ENCODE assay signal across 25 mouse cellular contexts in genomic region chr9:5310112-5310511, GRCm38 (mm10). TPM values are rescaled to one million over a fixed set of nuclear protein-coding genes. Genes with fewer than 3 reads are reported as not detected.
DNase-seq lines count a peak whose midpoint lies in the region; ATAC-seq and TF ChIP-seq lines count a peak whose summit lies in the region.
"Had no signal": no experiment of that assay in that cellular context is flagged by ENCODE, and none has a peak within 500 bp of the region (broad histone marks: within the 10 kb centered on the region; RNA-seq: fewer than 3 reads in every experiment).

No protein-coding gene starts in this region.

- H3K79me2 ChIP-seq in MEL (ENCODE audit: control insufficient read depth, insufficient read depth, low read length, poor library complexity) (no peaks in the 10 kb centered on the region), myocyte (ENCODE audit: control insufficient read depth, insufficient read depth) (no peaks in the 10 kb centered on the region)

- ATAC-seq in megakaryocyte, adult 5-6 weeks (ENCODE audit: poor library complexity, severe bottlenecking) = no peak
- ATAC-seq in stomach, postnatal 0 days (ENCODE audit: low FRiP score, low TSS enrichment) = no peak
- ATAC-seq: forebrain, embryonic 13.5 days; forebrain, embryonic 16.5 days; hindbrain, postnatal 0 days had no signal

- TF ChIP-seq POLR2A in MEL (IDR thresholded peaks at IDR 0.05; ENCODE audit: control insufficient read depth in 1 of 2, insufficient read depth in 1 of 2, low read depth in 1 of 2, low read length in 2 of 2, poor library complexity in 1 of 2) = no peak
- TF ChIP-seq POLR2A in myocyte (IDR thresholded peaks at IDR 0.05; ENCODE audit: insufficient read length, low read depth) = no peak

- no peak overlapping the region for H3K27ac ChIP-seq in MEL (ENCODE audit: control insufficient read depth, low read depth, low read length)
- H3K27ac ChIP-seq in stomach, postnatal 0 days (replicated peaks) = no peak overlapping the region
- H3K27ac ChIP-seq: forebrain, embryonic 10.5 days; forebrain, embryonic 13.5 days; heart, adult 2 months; heart, embryonic 10.5 days; heart, embryonic 13.5 days; hindbrain, embryonic 14.5 days; hindbrain, postnatal 0 days had no signal

- H3K9ac ChIP-seq in MEL (ENCODE audit: control insufficient read depth, low read depth, low read length, poor library complexity, severe bottlenecking) = no peak overlapping the region
- H3K9ac ChIP-seq in stomach, postnatal 0 days (ENCODE audit: low read length) = no peak overlapping the region
- H3K9ac ChIP-seq: forebrain, embryonic 13.5 days; heart, embryonic 13.5 days; hindbrain, embryonic 14.5 days had no signal

- H3ac ChIP-seq in myocyte (ENCODE audit: control insufficient read depth, insufficient read length) = no peak overlapping the region

- no peak for TF ChIP-seq CTCF in MEL (IDR thresholded peaks at IDR 0.05 in 2 of 3, conservative IDR thresholded peaks at IDR 0.05 in 1 of 3; ENCODE audit: control insufficient read depth in 1 of 3, insufficient read depth in 1 of 3, low read depth in 2 of 3, low read length in 3 of 3, poor library complexity in 1 of 3, severe bottlenecking in 1 of 3)
- TF ChIP-seq CTCF in stomach, postnatal 0 days (IDR thresholded peaks at IDR 0.05; ENCODE audit: low read depth) = no peak

- peak overlapping the region; percentile 86 for H3K4me3 ChIP-seq in megakaryocyte, embryonic 14.5 days (replicated peaks)
- H3K4me3 ChIP-seq in MEL (ENCODE audit: control insufficient read depth in 1 of 2, insufficient read depth in 1 of 2, low read depth in 2 of 2, low read length in 2 of 2) (no peak overlapping the region), myocyte (no peak overlapping the region)
- H3K4me3 ChIP-seq in stomach, postnatal 0 days (ENCODE audit: low read depth, low read length) = no peak overlapping the region
- H3K4me3 ChIP-seq: forebrain, embryonic 10.5 days; forebrain, embryonic 13.5 days; heart, embryonic 10.5 days; heart, embryonic 13.5 days had no signal

- H3K36me3 ChIP-seq in megakaryocyte, embryonic 14.5 days (replicated peaks; ENCODE audit: low read length) = no peaks in the 10 kb centered on the region
- H3K36me3 ChIP-seq in MEL (ENCODE audit: control insufficient read depth in 1 of 2, insufficient read depth in 2 of 2, low read length in 2 of 2) = no peaks in the 10 kb centered on the region; a peak in 1 of 4 replicates
- no peaks in the 10 kb centered on the region for H3K36me3 ChIP-seq in myocyte (ENCODE audit: control insufficient read depth, insufficient read depth)
- H3K36me3 ChIP-seq in stomach, postnatal 0 days (ENCODE audit: control insufficient read depth, insufficient read depth, low read length) = no peaks in the 10 kb centered on the region
- H3K36me3 ChIP-seq: forebrain, embryonic 10.5 days; heart, embryonic 10.5 days; heart, embryonic 13.5 days had no signal

- TF ChIP-seq EP300 in MEL (IDR thresholded peaks at IDR 0.05; ENCODE audit: low read depth in 1 of 2, low read length in 2 of 2) = no peak
- no peak for TF ChIP-seq EP300 in stomach, postnatal 0 days (optimal IDR thresholded peaks at IDR 0.05)

- TF ChIP-seq RAD21 in MEL (IDR thresholded peaks at IDR 0.05; ENCODE audit: low read depth, low read length) = no peak

- H3K4me2 ChIP-seq in myocyte (ENCODE audit: low read depth) = peak overlapping the region; percentile 65
- H3K4me2 ChIP-seq in stomach, postnatal 0 days (replicated peaks; ENCODE audit: low read depth) = no peak overlapping the region
- H3K4me2 ChIP-seq: forebrain, embryonic 13.5 days; heart, embryonic 13.5 days; hindbrain, embryonic 14.5 days had no signal

- no peak for DNase-seq in MEL (ENCODE audit: low read depth, low spot score)
- no peak for DNase-seq in B cell, adult 2 months
- no peak for DNase-seq in stomach, postnatal 0 days (ENCODE audit: low spot score)
- DNase-seq: adrenal gland, adult 8-10 months; adrenal gland, postnatal 25 days; cerebellum, adult 11-12 months; cerebellum, adult 8-10 months; cerebellum, postnatal 10 days; cerebellum, postnatal 36 days; gastrocnemius, postnatal 10 days; gastrocnemius, postnatal 36 days; heart, adult 2 months; heart, postnatal 14 days; heart, postnatal 4 days had no signal

- peaks cover 17% of the 10 kb centered on the region for H3K4me1 ChIP-seq in megakaryocyte, embryonic 14.5 days
- no peaks in the 10 kb centered on the region for H3K4me1 ChIP-seq in MEL (ENCODE audit: control insufficient read depth in 1 of 2, insufficient read depth in 2 of 2, low read length in 2 of 2)
- H3K4me1 ChIP-seq in stomach, postnatal 0 days (replicated peaks; ENCODE audit: control insufficient read depth, insufficient read depth) = no peaks in the 10 kb centered on the region
- H3K4me1 ChIP-seq: forebrain, embryonic 10.5 days; forebrain, embryonic 13.5 days; heart, embryonic 10.5 days; heart, embryonic 13.5 days had no signal

- no peaks in the 10 kb centered on the region for H3K9me3 ChIP-seq in megakaryocyte, embryonic 14.5 days
- H3K9me3 ChIP-seq in MEL (replicated peaks; ENCODE audit: insufficient read depth, low read length) = no peaks in the 10 kb centered on the region
- no peaks in the 10 kb centered on the region for H3K9me3 ChIP-seq in stomach, postnatal 0 days (ENCODE audit: control insufficient read depth, low read length)
- H3K9me3 ChIP-seq: forebrain, embryonic 10.5 days; forebrain, embryonic 13.5 days; heart, embryonic 10.5 days; heart, embryonic 13.5 days had no signal

- no peaks in the 10 kb centered on the region for H3K27me3 ChIP-seq in megakaryocyte, embryonic 14.5 days (replicated peaks)
- no peaks in the 10 kb centered on the region for H3K27me3 ChIP-seq in MEL (ENCODE audit: control insufficient read depth in 1 of 2, insufficient read depth in 2 of 2, low read length in 2 of 2)
- no peaks in the 10 kb centered on the region for H3K27me3 ChIP-seq in myocyte (ENCODE audit: control insufficient read depth, insufficient read depth, insufficient read length)
- no peaks in the 10 kb centered on the region for H3K27me3 ChIP-seq in stomach, postnatal 0 days (ENCODE audit: control insufficient read depth, insufficient read depth, low read length)
- H3K27me3 ChIP-seq: forebrain, embryonic 13.5 days; heart, embryonic 13.5 days had no signal

TF ChIP-seq in MEL, 35 proteins besides CTCF, POLR2A, EP300 and RAD21:
- peak; percentile 93; the same call in 1 of the 2 replicates for TF ChIP-seq MAFK (IDR thresholded peaks at IDR 0.05; ENCODE audit: borderline replicate concordance, low read depth, low read length)
- no peak for TF ChIP-seq MAX (IDR thresholded peaks at IDR 0.05; ENCODE audit: low read length)
- TF ChIP-seq GATA1 (IDR thresholded peaks at IDR 0.05; ENCODE audit: low read depth, low read length) = no peak
- no peak for TF ChIP-seq RCOR1 (IDR thresholded peaks at IDR 0.05; ENCODE audit: low read depth, low read length)
- no peak for TF ChIP-seq HCFC1 (IDR thresholded peaks at IDR 0.05; ENCODE audit: low read depth, low read length)

TF ChIP-seq in myocyte, 11 proteins besides CTCF, POLR2A, EP300 and RAD21:
- TF ChIP-seq MAX (IDR thresholded peaks at IDR 0.05; ENCODE audit: low read depth) (no peak), REST (IDR thresholded peaks at IDR 0.05; ENCODE audit: insufficient read depth, insufficient read length) (no peak), TCF12 (IDR thresholded peaks at IDR 0.05; ENCODE audit: insufficient read depth, poor library complexity, severe bottlenecking) (no peak), CEBPB (IDR thresholded peaks at IDR 0.05; ENCODE audit: insufficient read depth, poor library complexity, severe bottlenecking) (no peak), TCF3 (IDR thresholded peaks at IDR 0.05; ENCODE audit: insufficient read length, low read depth) (no peak), USF1 (IDR thresholded peaks at IDR 0.05; ENCODE audit: low read depth) (no peak), POLR2AphosphoS2 (IDR thresholded peaks at IDR 0.05; ENCODE audit: insufficient read length, low read depth) (no peak), MYOG (IDR thresholded peaks at IDR 0.05; ENCODE audit: control insufficient read depth in 1 of 3, insufficient read depth in 1 of 3, insufficient read length in 2 of 3, low read depth in 2 of 3) (no peak), SRF (IDR thresholded peaks at IDR 0.05; ENCODE audit: control insufficient read depth, insufficient read length, low read depth) (no peak), MYOD1 (IDR thresholded peaks at IDR 0.05; ENCODE audit: control insufficient read depth in 1 of 3, insufficient read length in 2 of 3, low read depth in 2 of 3) (no peak), E2F4 (IDR thresholded peaks at IDR 0.05; ENCODE audit: insufficient read depth) (no peak)
TF ChIP-seq in myocyte: peak in this region for 0.

RNA-seq across cellular contexts. Expression of gene Casp4, which starts 1.5 kb away (rescaled TPM):
- 3.7 and 8.7 TPM in 2 replicates for polyA plus RNA-seq in megakaryocyte, embryonic 14.5 days (2012; ENCODE audit: insufficient read depth, low replicate concordance)
- 36.7 and 46.9 TPM in 2 replicates for total RNA-seq in megakaryocyte, adult 5-6 weeks (2015)
- total RNA-seq in megakaryocyte, adult 5-6 weeks (2017) = 31.6 and 42.1 TPM in 2 replicates
- 0.62 and 1.1 TPM in 2 replicates for total RNA-seq in MEL (2012; rRNA removed)
- under 1 TPM in 1 of 2 experiments, not detected in 1; 0.11 TPM for polyA plus RNA-seq in MEL (2012; ENCODE audit: insufficient read depth in 1 of 2, insufficient read length in 2 of 2, low read depth in 1 of 2, low replicate concordance in 2 of 2, missing spikeins in 1 of 2)
- 5.1 TPM for polyA plus RNA-seq in myocyte (2012; fragmentation: generic; extraction: Trizol)
- 1.1 and 1.2 TPM in 2 replicates for polyA plus RNA-seq in stomach, postnatal 0 days (2015; fragmentation: Nextera tagmentation; extraction: Ambion mirVana)
- polyA plus RNA-seq: forebrain, embryonic 10.5 days; forebrain, embryonic 13.5 days had no signal

RNA-seq across cellular contexts. Expression of gene Casp1, which starts 11.8 kb away (rescaled TPM):
- 1.1 TPM in 1 of 2 replicates, not detected in the other for polyA plus RNA-seq in megakaryocyte, embryonic 14.5 days (2012; ENCODE audit: insufficient read depth, low replicate concordance)
- total RNA-seq in megakaryocyte, adult 5-6 weeks (2015) = 132 and 154 TPM in 2 replicates
- 99.5 and 118 TPM in 2 replicates for total RNA-seq in megakaryocyte, adult 5-6 weeks (2017)
- total RNA-seq in MEL (2012; rRNA removed) = 0.73 and 1.4 TPM in 2 replicates
- polyA plus RNA-seq in MEL (2012; ENCODE audit: insufficient read depth in 1 of 2, insufficient read length in 2 of 2, low read depth in 1 of 2, low replicate concordance in 2 of 2, missing spikeins in 1 of 2) (under 1 TPM in 1 of 2 experiments, not detected in 1; 0.17 TPM), myocyte (2012; fragmentation: generic; extraction: Trizol) (0.37 TPM)
- polyA plus RNA-seq in stomach, postnatal 0 days (2015; fragmentation: Nextera tagmentation; extraction: Ambion mirVana) = 1.9 and 2.2 TPM in 2 replicates
- total RNA-seq: hindbrain, postnatal 0 days had no signal

RNA-seq across cellular contexts. Expression of gene Casp12, which starts 35.1 kb away (rescaled TPM):
- polyA plus RNA-seq in megakaryocyte, embryonic 14.5 days (2012; ENCODE audit: insufficient read depth, low replicate concordance) = 0.17 TPM in 1 of 2 replicates, not detected in the other
- total RNA-seq in megakaryocyte, adult 5-6 weeks (2015) = 0.18 and 0.39 TPM in 2 replicates
- total RNA-seq in megakaryocyte, adult 5-6 weeks (2017) = 0.41 and 0.59 TPM in 2 replicates
- total RNA-seq in MEL (2012; rRNA removed) = not detected in 2 replicates
- polyA plus RNA-seq in MEL (2012; ENCODE audit: insufficient read depth in 1 of 2, insufficient read length in 2 of 2, low read depth in 1 of 2, low replicate concordance in 2 of 2, missing spikeins in 1 of 2) (not detected), myocyte (2012; fragmentation: generic; extraction: Trizol) (7.5 TPM)
- 9.1 and 9.7 TPM in 2 replicates for polyA plus RNA-seq in stomach, postnatal 0 days (2015; fragmentation: Nextera tagmentation; extraction: Ambion mirVana)
- polyA plus RNA-seq: forebrain, embryonic 10.5 days; forebrain, embryonic 13.5 days; forebrain, embryonic 16.5 days; heart, embryonic 10.5 days; hindbrain, embryonic 11.5 days had no signal
